Mouse (Mus musculus) urinary bladder, postnatal 36 days (tissue): ENCODE measurements around the gene Slamf9.

Experiments used
- DNase-seq, 2 experiments: peaks; one replicate each; pipeline ENCODE4 v3.0.0; 2022; ENCODE audit warnings: low spot score in 2 of 2, mixed read lengths in 1 of 2

The Slamf9 gene

GRCm38 (mm10) chr1:172513525-172514212, 38.5 kb downstream of the Slamf9 start:
- peak in 1 of 2 experiments; percentile 56 for DNase-seq

DNA sequence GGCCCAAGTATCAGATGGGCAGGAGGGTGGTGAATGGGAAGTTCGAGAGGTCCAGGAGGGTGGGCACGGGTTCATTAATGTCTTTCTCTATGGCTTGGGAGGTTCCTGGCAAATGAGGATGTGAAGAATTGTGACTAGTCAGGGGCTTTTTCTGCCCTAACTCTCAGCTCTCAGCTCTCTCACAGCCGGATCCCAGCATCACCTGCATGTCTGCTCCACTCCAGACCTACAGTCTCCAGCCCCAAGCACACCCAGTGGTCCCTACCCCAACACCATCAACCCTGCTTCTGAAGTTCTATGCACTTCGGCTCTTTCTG, 39.0 kb downstream of the Slamf9 start:
- DNase-seq = no peak

DNA sequence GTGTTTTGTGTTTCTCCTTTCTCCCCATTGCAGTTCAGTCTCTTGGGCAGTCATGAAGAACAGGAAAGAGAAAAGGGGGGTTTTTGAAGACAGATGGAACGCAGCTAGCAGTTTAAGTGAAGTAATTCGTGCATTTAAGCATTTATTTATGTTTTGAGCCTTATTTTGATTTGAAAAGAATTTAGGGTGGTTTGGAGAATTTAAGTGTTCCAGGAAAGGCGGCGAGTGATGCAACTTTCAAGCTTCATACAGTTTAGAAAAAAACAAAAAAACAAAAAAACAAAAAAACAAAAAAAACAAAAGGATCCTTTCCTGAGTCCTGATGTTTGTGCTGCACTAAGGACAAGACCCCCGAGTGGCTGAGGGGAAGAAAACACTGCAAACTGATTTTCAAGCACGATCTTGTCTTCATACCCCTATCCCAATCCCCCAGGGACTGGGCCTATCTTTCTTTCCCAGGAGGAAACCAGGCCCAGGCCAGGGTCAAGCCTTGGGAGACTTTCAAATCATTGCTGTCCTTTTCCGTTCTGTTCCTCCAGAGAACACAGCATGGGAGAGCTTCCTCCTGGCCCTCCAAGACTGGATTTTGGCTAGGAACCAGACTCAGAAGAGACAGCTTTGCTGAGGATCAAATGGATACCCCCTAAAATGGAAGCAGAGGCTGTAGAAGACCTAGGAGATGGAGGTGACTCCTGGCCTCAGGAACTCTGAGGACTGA, 39.6 kb downstream of the Slamf9 start:
- DNase-seq = no peak

DNA sequence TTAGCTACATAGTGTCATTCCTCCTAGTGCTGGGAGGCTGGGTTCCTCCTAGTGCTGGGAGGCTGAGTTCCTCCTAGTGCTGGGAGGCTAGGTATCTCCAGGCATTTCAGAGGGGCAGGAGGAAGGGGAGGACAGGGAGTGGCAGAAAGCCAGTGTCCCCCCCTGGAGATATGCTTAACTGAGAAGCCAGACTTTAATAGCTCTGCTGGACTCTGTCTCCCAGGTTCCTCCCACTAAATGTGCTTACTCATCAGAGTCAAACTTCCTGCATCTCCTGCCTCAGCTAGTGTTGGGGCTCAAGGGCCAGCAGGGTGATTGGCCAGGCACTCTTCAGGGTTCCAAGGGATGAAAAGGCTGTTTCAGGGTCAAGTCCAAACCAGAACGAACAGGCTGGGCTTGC, 40.2 kb downstream of the Slamf9 start:
- DNase-seq = no peak

DNA sequence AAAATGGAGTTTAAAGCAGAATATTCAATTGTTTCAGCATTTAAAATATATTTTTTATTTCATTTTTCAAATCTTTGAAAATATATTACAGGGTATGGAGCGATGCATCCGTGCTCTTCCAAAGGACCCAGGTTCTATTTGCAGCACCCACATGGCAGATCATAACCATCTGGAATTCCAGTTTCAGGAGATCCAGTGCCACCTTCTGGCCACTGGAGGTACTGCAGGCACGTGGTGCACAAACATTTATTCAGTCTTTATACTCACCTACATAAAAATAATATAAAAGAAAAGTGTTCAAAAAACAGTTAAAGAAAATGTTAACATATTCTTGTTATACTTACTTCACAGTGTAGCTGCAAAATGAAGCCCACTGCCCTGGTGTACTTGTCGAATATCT, 42.9 kb downstream of the Slamf9 start:
- DNase-seq = no peak

- no peak for DNase-seq
Measured at GRCm38 (mm10) chr1:172519644-172520043, 44.5 kb downstream of the Slamf9 start.

DNA sequence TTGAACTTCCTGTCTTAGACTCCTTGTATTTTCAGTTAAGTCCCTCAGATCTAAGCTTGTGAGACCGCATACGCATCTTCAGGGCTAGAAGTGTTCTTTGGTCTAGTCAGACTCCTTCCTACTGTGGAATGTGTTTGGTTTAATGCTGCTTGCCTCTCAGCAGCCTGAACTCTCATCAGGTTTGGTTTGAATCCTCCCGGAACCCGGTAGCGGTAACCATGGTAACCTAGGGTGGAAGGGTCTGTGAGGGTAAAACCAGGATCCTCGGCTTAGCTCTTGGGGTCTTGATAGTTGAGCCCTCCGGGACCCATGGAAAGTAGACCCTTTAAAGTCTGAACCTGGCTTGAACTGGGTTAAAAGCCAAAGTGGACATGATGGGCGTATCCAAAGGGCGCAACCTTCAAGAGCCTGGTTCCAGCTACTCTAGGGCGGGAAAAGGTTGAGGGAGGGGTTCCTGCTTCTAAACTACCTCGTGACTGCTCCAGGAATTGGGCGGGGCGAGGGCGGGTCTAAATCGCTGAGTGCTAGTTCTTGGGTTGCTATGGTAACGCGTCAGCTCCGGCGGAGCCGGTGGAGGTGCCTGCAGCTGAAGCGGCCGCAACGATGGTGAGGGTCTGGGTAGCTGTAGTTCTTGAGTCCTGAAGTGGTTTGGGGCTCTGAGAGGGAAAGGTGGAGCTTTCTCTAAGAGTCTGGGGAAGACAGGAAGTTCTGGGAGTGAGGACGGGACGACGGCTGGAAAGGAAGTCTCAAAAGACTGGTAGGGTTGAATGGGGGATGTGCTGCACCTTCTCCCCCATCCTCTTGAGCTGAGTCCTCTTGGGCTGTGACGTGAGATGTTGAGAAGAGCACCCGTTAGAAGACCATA, 45.6 kb downstream of the Slamf9 start, which contains the start of gene Cfap45:
Cfap45 (plus strand) TSS at position 226 of the 865 bp plus-strand sequence.
- peak; percentile 69 to 79 for DNase-seq

- no peak for DNase-seq
Measured at GRCm38 (mm10) chr1:172522524-172522923, 47.4 kb downstream of the Slamf9 start.

DNA sequence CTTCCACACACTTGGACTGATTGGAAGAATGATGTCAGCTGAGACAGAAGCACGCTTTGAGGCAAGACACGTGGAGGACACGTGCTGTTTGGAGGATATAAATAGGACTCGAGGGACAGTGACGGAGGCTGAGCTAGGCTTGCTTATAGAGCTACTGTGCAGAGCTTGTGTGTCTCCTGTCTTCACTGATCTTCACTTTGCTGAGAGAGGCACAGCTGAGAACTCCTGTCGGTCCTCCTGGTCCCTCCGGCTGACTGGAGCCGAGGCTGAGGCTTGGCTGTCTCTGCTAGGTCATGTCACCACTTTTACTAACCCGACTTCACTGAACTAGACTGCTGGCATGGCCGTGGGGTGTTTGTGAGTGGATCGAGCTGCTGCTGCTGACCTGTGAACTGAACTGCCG, 48.5 kb downstream of the Slamf9 start:
- no peak for DNase-seq

DNA sequence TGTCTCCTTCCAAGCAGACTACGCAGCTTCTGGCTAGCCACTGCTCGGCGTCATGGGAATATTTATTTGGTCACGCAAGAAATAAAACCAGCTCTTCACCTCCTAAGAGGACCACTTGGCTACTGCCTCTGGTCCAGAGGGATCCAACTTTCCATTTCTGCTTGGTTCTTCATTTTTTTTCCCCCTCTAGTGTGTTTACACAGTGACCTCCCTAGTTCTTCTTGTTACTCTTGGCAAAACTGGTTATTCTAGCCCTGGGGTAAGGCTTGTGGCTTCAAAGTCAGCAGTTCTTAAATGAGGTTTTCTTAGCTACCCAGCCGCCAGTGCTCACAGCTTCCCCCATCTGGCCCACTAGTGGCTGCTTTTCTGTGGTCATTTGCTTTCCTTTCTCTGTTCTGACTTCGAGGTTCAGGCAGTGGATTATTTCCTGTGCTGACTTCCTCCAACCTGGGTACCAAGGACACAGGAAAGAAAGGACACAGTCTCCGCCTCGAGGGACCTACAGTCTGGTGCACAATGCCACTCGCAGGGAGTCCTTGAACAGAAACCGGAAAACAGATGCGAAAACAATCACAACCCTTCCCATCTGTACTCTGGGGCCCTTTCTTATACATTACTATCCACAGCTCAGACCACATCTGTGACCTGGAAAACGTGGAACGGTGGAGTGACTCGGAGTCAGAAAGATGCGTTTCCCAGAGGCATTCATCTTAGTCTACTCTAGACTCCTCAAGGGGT, 50.0 kb downstream of the Slamf9 start:
- DNase-seq = peak in 1 of 2 experiments; percentile 48

- no peak for DNase-seq
Measured at GRCm38 (mm10) chr1:172525971-172526370, 50.8 kb downstream of the Slamf9 start.

DNA sequence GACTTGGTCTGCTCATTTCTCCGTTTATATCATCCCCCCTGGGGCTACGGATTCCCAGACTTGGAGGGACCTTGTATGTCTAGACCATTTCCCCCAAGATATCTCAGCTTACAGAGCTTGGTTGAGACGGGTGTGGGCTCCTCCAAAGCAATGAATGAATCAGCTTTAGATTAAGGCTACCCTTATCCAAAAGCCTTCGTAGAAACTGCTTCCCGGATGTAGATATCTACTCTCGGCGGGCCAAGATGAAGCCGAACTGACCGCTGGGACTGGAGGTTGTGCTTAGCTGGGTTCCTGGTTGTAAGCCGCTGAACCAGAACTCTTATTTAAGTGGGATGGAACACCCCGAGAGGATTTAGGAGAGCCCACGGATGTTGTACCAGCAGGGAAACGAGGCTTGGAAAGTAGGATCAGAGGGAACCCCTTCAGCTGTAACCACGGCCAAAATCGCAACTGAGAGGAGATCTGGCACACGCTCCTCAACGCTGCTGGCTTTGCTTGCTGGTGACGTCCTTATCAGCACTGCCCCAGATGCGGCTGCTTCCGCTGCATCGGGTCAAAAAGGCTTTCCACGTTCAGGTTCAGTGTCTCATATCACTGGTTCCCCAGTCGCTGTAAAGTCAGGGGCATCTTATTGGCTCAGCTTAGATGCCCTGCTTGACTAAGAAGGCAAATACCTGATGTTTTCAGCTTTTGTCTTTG, 51.4 kb downstream of the Slamf9 start:
- DNase-seq = no peak

DNA sequence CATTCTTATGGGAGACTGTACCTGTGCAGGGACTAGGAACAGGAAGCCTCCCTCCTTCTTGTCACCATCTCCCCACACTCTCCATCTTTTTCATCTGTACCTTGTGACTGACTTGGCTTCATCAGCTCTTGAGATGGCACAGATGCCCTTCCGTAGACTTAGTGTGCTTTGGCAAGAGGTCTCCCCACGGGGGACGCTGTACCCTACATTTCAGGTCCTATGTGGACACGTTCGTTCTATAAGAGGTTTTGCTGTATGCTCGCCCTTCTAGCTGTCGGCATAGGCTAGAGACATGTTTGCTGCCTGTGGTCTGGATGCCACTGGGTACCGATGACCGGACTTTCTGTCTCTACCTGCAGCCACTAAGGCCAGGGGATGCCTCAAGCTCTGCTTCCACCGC, 52.3 kb downstream of the Slamf9 start:
- DNase-seq = no peak
